Mouse (Mus musculus) CD4-positive helper T cell, adult 2 months (primary cell): Measurements from ENCODE around the gene 4933415A04Rik.

Experiments
- DNase-seq: peaks from one replicate; pipeline ENCODE4 v3.0.0-alpha.2; 2012; ENCODE audit warnings: low read depth, missing footprints, low spot score

4933415A04Rik gene

GRCm38 (mm10) chr11:43632566-43632965 is 45.7 kb downstream of the 4933415A04Rik start:
- DNase-seq: no peak

DNA sequence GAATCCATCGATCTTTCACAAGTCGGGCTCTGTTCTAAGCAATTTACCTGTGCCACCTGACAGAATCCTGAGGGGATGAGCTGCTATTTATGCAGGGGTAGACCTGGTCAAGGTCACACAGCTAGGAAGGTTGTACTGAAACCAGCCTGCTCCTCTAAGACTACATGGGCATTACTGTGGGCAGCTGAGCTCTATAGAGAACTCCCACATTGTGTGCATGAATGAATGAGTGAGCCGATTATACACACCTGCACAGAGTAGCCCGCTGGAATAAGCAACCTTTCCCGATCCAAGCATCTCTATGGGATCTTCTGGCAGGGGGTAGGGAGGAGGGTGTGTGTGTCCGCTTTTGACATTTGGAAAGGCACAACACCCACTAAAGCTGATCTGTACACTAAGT is 46.3 kb downstream of the 4933415A04Rik start:
- DNase-seq: no peak

DNA sequence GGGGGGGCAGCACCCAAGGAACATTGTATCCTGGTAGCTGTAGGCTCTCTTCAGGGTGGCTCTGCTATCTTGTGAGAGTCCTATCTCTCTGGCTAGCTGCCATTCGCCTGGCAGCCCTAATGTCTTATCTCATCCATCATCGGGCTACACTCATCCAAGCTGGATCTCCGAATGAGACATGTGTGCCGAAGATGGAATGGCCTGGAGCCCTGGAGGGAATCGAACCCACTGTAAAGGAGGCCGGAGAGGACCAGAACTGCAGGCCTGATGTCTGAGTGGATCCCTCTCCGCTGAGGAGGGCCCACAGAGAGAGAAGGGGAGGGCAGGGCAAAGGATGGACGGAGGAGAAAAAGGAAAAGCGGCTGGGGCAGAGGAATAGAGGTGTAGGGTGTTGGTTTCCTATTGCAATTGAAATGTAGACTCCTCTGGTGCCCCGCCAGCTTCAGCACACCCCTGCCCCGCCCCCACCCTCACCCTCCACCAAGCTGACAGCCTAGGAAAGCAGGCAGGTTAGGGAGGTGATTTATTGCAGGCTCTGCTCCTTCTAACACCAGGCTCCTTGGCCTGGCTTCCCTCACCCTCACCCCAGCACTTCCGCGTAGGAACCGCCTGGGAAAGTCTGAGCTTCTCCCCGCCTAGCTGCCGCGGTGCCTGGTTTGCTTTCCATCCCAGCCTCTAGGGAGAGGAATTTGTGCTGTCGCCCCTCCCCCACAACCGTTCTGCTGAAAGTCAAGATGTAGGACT is 47.0 kb downstream of the 4933415A04Rik start:
- DNase-seq: no peak

DNA sequence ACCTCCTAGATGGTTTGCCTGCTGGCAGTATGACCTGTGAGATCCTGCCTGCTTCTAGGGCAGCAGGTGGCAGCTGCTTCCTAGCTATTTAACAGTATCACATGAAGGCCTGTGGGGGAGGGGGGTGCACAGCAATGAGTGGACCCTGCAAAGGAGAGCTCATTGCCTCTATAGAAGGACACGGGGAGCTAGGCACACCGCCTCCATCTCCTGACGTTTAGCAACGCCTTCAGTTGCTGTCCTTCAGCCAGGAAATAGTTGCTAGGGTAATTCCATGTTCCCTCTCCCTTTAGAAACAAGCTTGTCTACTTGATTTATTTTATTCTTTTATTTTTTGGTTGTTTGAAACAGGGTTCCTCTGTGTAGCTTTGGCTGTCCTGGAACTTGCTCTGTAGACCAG is 49.9 kb downstream of the 4933415A04Rik start:
- no peak for DNase-seq

- DNase-seq: no peak
Observed at GRCm38 (mm10) chr11:43638486-43638885, 51.6 kb downstream of the 4933415A04Rik start.
